Mouse (Mus musculus) embryonic stem cell, embryonic (primary cell): Measurements from ENCODE around the gene 1700025C18Rik.

Experiments used
- CTCF ChIA-PET, 4 experiments: fragments of 300-600 bp in 2 of 4; fragments of 350-600 bp in 2 of 4; sonication (Branson Sonifier 250); formaldehyde crosslinking; loops; one replicate each; lab custom pipeline; 2022; ENCODE audit warnings: inconsistent platforms in 2 of 4; lab: Charles Lee
- POLR2A ChIA-PET, 4 experiments: fragments of 300-600 bp in 2 of 4; fragments of 350-600 bp in 2 of 4; sonication (Branson Sonifier 250); formaldehyde crosslinking; loops; one replicate each; lab custom pipeline; 2022; ENCODE audit warnings: antibody characterized with exemption in 4 of 4, inconsistent platforms in 1 of 4; lab: Charles Lee

Gene 1700025C18Rik

GRCm38 (mm10) chr2:165091433-165091965 is 949 bp upstream of the 1700025C18Rik start:
- ChIA-PET POLR2A (interaction anchor here in 2 of 4 experiments (0.6 to 0.7 kb wide), 4 partner anchors 10 to 236 kb away, joined by 3 read pairs; no protein-coding TSS in a partner anchor), CTCF (interaction anchor here in 2 of 4 experiments (0.7 to 1.3 kb wide), 2 partner anchors 21 to 190 kb away, joined by 3 read pairs; no protein-coding TSS in a partner anchor)

GRCm38 (mm10) chr2:165089470-165089869 is 1.1 kb downstream of the 1700025C18Rik start:
- CTCF ChIA-PET, result no interaction called here
- POLR2A ChIA-PET, result interaction anchor here in 1 of 4 experiments (0.6 kb wide), 1 partner anchor 252 kb away, joined by 3 read pairs; no protein-coding TSS in a partner anchor

- ChIA-PET POLR2A (no interaction called here), CTCF (interaction anchor here in 1 of 4 experiments (1.2 kb wide), 1 partner anchor 275 kb away, joined by 3 read pairs; no protein-coding TSS in a partner anchor)
These were observed 3.9 kb downstream of the 1700025C18Rik start for GRCm38 (mm10) chr2:165086634-165087033.

DNA sequence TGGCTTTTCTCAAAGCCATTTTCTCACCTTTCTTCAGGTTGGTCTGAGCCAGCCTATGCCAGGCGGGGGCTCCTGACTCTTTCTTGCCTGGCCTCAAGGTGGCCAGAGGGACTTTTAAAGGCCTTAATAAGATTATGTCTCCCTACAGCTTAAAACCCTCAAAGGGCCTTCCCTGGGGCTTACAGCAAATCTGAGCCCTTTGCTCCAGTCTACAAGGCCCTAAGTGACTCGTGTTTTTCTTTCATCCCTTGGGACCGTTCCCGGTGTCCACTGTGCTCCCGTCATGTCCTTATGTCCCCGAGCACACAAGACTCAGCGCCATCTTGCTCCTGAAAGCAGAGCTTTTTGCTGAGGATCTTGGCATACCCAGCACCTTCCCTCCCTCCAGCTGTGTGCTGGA is 9.3 kb downstream of the 1700025C18Rik start:
- POLR2A ChIA-PET, result interaction anchor here in 1 of 4 experiments (0.6 to 1.3 kb wide), 5 partner anchors 10 to 307 kb away, joined by 3 to 4 read pairs (median 3); partner anchors contain the start of gene Zfp334
- CTCF ChIA-PET, result interaction anchor here in 1 of 4 experiments (1.3 kb wide), 1 partner anchor 120 kb away, joined by 5 read pairs; no protein-coding TSS in a partner anchor

- CTCF ChIA-PET, result interaction anchor here in 1 of 4 experiments (1.2 to 1.3 kb wide), 2 partner anchors 119 to 154 kb away, joined by 3 to 5 read pairs; partner anchors contain the start of gene Cdh22
- POLR2A ChIA-PET, result interaction anchor here in 1 of 4 experiments (0.6 to 1.3 kb wide), 3 partner anchors 112 to 307 kb away, joined by 3 to 4 read pairs (median 3); partner anchors contain the start of gene Zfp334
These were observed 9.9 kb downstream of the 1700025C18Rik start for GRCm38 (mm10) chr2:165080657-165081056.

DNA sequence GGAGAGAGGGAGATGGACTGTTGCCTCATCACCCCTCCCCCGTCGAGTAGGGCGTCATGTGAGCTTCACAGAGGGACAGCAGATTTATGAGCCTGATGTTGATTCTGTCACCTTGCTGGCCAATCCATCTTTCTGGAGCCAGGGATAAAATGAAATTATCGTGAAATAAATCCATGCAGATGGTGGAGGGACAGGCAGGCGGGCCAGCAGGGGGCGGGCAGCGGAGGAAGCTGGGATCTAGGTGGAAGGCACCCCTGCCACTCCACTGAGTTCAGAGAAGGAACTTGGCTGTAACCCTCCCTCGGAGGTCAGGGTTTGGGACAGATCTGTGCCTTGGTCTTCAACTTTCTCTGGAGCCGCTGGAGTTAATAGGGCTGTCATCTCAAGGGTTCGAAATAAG is 11.9 kb downstream of the 1700025C18Rik start:
- POLR2A ChIA-PET, result interaction anchor here in 1 of 4 experiments (0.9 kb wide), 1 partner anchor 18 kb away, joined by 4 read pairs; no protein-coding TSS in a partner anchor
- CTCF ChIA-PET, result interaction anchor here in 3 of 4 experiments (0.7 to 3.0 kb wide), 12 partner anchors 33 to 408 kb away, joined by 3 to 8 read pairs (median 4); no protein-coding TSS in a partner anchor

DNA sequence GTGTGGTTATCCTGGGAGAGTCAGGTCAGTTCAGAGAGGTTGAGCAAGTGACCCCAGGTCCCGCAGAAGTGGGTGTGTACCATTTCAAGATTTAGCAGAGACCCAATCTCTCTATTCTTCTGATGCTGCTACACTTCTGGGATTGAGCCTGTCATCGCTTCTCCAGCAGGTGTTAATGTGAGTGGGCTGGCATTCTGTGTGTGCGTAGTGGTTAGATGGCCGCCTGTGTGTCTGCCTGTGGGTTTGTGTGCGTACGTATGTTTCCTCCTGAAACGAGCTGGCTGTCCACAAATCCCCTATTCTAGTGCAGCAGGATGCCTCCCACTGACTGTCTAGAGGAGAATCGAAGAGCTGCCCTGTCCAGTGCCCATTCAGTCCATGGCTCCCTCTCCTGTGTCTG is 12.5 kb downstream of the 1700025C18Rik start:
- ChIA-PET CTCF (interaction anchor here (0.6 to 3.0 kb wide), 11 partner anchors 34 to 409 kb away, joined by 3 to 8 read pairs (median 5); partner anchors contain the start of genes Slc12a5 (in 1 of the 4) and Slc35c2 (in 1 of the 4)), POLR2A (interaction anchor here in 2 of 4 experiments (0.6 to 0.9 kb wide), 2 partner anchors 17 to 171 kb away, joined by 3 to 4 read pairs; no protein-coding TSS in a partner anchor)

DNA sequence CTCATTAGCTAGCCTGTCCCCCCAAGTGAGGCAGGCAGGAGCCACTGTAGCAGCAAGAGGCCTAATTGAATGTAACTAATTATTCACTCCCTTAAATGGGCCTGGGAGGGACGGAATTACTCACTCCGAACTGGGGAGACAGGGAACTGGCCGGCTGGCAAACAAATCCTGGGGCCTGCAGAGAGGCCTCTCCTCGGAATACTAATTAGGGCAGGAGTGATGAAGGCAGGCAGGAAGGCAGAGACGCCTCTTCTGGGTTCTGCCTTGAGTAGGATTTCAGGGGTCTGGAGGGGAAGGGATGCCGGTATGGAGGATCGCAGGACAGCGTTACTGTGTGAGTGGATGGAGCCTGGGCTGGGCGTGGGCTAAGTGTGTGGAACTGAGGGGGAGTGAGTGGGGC is 13.5 kb downstream of the 1700025C18Rik start:
- CTCF ChIA-PET, result interaction anchor here in 2 of 4 experiments (0.6 to 3.0 kb wide), 9 partner anchors 35 to 284 kb away, joined by 3 to 8 read pairs (median 3); partner anchors contain the start of gene Slc35c2 (in 1 of the 2)
- POLR2A ChIA-PET, result no interaction called here

GRCm38 (mm10) chr2:165074937-165075336 is 15.6 kb downstream of the 1700025C18Rik start:
- ChIA-PET CTCF (interaction anchor here (0.6 to 3.5 kb wide), 76 partner anchors 9 to 767 kb away, joined by 3 to 27 read pairs (median 4); partner anchors contain the start of genes Slc12a5 (in 2 of the 4), Cdh22 (in 1 of the 4), Elmo2 (in 1 of the 4) and Ncoa5 (in 1 of the 4)), POLR2A (interaction anchor here in 2 of 4 experiments (0.5 to 1.0 kb wide), 3 partner anchors 40 to 483 kb away, joined by 3 read pairs; partner anchors contain the start of gene Ncoa5 (in 1 of the 2))

- POLR2A ChIA-PET, result interaction anchor here in 1 of 4 experiments (1.0 kb wide), 1 partner anchor 127 kb away, joined by 3 read pairs; no protein-coding TSS in a partner anchor
- CTCF ChIA-PET, result interaction anchor here (0.7 to 3.5 kb wide), 56 partner anchors 8 to 613 kb away, joined by 3 to 27 read pairs (median 4); partner anchors contain the start of genes Elmo2 (in 2 of the 4), Slc12a5 (in 2 of the 4) and Cdh22 (in 1 of the 4)
These were observed 16.3 kb downstream of the 1700025C18Rik start for GRCm38 (mm10) chr2:165074081-165074884.

DNA sequence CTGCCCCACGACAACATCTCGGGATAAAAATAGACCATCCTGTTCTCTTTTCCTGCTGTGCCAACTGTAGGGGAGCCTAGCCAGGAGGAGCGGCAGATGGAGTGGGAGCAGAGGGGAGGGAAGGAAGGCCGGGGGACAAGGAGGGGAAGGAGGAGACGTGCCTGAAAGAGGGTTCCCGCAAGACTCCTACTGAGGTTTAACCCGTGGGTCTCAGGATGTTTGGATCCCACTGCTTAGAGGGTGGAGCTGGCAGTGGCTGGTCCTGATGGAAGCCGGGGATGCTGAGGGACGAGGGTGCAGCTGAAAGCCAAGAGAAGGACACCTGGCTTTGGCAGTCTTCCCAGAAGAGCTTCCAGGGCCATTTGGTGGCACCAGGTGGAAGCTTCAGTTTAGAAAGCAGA is 17.2 kb downstream of the 1700025C18Rik start:
- CTCF ChIA-PET, result interaction anchor here in 3 of 4 experiments (0.6 to 3.5 kb wide), 15 partner anchors 9 to 327 kb away, joined by 3 to 27 read pairs (median 5); partner anchors contain the start of genes Elmo2 (in 1 of the 3), Ocstamp (in 1 of the 3) and Slc12a5 (in 1 of the 3)
- POLR2A ChIA-PET, result interaction anchor here in 2 of 4 experiments (0.5 to 1.3 kb wide), 4 partner anchors 45 to 225 kb away, joined by 3 to 5 read pairs (median 4); no protein-coding TSS in a partner anchor

DNA sequence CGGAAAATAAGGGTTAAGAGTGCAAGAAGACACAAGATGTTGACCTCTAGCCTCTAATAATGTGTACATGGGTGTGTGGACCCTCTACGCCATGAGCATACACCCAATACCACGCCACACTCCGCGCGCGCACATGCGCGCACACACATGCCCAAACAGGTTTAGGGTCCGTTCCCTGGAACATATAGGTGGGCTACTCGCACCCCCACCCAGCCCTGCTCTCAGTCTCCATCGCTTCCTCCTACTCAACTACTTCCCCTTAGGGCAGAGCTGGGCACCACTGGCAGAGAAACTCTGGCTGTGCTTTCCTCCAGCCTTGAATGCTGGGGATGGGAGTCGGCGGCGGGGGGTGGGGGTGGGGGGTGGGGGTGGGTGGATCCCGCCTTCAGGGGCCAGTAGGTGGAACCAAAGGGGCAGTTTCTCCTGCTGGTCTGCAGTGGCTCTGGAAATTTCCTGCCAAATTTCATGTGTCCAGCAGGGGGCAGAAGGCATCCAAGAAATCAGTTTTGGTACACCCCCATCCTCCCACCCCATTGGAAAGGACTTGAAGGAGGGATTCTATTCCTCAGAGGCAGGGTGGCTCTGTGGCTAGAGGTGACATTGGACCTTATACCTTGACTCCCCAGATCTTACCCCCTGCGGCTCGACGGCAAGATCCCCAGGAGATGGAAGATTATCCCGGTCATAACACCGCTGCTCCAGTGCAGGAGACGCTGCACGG is 20.3 kb downstream of the 1700025C18Rik start:
- CTCF ChIA-PET, result interaction anchor here in 3 of 4 experiments (0.6 to 1.6 kb wide), 7 partner anchors 9 to 291 kb away, joined by 3 to 4 read pairs (median 3); no protein-coding TSS in a partner anchor

GRCm38 (mm10) chr2:165068806-165069205 is 21.7 kb downstream of the 1700025C18Rik start:
- POLR2A ChIA-PET, result interaction anchor here in 1 of 4 experiments (1.3 kb wide), 1 partner anchor 329 kb away, joined by 3 read pairs; no protein-coding TSS in a partner anchor
- CTCF ChIA-PET, result interaction anchor here (0.6 to 1.6 kb wide), 7 partner anchors 73 to 713 kb away, joined by 3 to 6 read pairs (median 4); partner anchors contain the start of gene Slc12a5 (in 1 of the 4)

More for the DNA sequence above, 20.3 kb downstream of the 1700025C18Rik start:
- POLR2A ChIA-PET, result interaction anchor here in 2 of 4 experiments (0.6 to 0.9 kb wide), 2 partner anchors 165 to 218 kb away, joined by 3 read pairs; partner anchors contain the start of gene Slc35c2 (in 1 of the 2)

DNA sequence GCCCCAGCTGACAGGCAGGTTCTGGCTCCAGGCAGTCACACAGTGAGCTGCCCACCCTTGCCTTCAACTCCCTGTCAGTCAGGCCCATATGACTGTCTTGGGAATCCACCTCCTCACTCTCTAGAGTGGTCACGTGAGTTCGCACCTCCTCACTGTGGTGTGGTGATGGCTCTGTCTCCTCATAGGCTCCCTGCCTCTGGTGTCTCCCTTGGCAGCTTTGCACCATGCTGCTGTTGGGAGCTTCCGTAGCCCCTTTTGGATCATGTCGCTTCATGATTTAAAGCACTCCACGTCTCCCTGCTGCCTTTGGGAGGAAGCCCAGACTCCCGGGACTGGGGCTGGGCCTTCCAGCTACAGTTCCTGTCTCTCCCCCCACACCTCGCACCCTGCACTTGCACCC is 26.1 kb downstream of the 1700025C18Rik start:
- ChIA-PET CTCF (interaction anchor here in 1 of 4 experiments (0.6 to 0.9 kb wide), 3 partner anchors 10 to 228 kb away, joined by 3 read pairs; no protein-coding TSS in a partner anchor), POLR2A (interaction anchor here in 1 of 4 experiments (0.7 kb wide), 1 partner anchor 410 kb away, joined by 3 read pairs; no protein-coding TSS in a partner anchor)

GRCm38 (mm10) chr2:165061638-165062433 is 28.7 kb downstream of the 1700025C18Rik start:
- ChIA-PET CTCF (interaction anchor here in 3 of 4 experiments (0.5 to 1.3 kb wide), 7 partner anchors 12 to 651 kb away, joined by 3 to 6 read pairs (median 3); no protein-coding TSS in a partner anchor), POLR2A (interaction anchor here in 2 of 4 experiments (0.6 to 2.1 kb wide), 9 partner anchors 17 to 257 kb away, joined by 3 to 5 read pairs (median 4); partner anchors contain the start of genes Ncoa5 (in 2 of the 2), Acot8 (in 1 of the 2) and Zswim3 (in 1 of the 2))
